Mouse (Mus musculus): ENCODE measurements around the gene Jmjd4.

The Jmjd4 gene

DNA sequence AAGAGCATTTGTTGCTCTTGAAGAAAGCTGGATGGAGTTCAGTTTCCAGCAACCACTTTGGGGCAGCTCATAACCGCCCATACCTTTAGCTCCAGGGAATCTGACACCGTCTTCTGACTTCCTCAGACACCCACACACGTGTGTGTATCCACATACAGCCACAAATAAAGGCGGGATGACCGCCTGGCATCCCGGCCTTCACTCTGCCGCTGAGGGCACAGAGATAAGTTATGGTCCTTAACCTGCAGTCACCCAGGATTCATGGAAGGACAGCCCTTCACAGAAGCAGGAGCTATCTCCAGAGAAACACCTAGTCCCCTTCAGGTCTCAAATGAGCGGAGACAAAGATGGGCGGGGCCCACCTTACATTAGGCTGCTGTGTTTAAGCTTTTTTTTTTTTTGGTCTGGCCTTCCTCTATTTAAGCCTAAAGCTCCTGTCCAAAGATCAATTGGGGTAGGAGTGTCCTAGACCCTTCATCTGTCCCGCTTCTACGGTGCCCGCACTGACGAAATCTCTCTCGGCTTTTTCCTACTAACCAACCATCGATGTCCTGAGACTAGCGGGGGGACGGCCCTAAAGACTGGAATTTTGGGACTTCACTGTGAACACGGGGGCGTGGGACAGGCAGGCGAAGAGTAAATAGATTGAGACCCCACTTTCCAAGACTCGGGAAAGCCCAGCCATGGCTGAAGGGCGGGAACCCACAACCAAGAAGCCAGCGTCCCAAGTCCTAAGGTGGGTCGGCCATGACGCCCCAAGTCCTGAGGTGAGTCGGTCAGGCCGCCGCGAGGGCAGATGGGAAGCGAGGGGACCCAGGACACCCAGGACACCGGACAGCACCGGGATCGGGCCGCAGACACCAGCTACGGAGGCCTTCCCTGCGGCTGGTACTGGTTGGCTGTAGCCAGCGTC is 21.8 kb downstream of the Jmjd4 start:
- in situ Hi-C loops (cut with MboI, MseI): no loop called here

DNA sequence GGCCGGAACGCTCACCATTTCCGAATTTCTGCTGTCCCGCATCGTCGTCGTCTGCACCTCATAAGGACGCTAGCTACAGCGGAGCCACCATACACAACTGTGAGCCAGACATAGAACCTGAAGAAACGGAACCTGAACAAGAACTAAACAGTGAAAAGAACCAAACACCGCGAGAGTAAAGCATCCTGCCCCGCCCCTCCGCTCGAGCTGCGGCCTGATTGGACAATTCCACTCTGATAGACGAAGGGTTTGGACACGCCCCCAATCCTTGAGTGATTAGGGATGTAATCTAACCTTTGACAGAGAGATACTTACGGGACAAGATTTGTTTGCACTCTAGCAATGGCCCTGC is 22.5 kb downstream of the Jmjd4 start, which contains the start of gene Zfp867:
Gene Zfp867, minus strand, starts transcription at position 149 of the 352 bp plus-strand sequence.
- in situ Hi-C loops (cut with MboI, MseI): no loop called here

DNA sequence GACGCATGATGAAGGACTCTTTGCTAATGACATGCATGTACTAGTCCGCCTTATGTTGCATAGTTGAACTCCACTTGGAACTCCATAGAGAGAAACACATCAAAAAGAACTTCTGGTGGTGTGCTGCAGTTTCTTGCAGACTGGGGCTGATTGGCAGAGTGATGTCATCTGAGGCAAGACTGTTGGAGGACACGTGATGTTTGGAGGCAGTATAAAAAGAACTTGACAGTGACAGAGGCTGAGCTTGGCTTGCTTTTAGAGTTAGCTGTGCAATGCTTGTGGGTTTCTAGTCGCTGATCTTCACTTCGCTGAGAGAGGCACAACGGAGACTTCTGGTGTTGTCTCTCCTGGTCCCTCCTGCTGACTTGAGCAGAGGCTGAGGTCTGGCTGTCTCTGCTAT is 27.4 kb downstream of the Jmjd4 start:
- in situ Hi-C loops (cut with MboI, MseI): no loop called here

DNA sequence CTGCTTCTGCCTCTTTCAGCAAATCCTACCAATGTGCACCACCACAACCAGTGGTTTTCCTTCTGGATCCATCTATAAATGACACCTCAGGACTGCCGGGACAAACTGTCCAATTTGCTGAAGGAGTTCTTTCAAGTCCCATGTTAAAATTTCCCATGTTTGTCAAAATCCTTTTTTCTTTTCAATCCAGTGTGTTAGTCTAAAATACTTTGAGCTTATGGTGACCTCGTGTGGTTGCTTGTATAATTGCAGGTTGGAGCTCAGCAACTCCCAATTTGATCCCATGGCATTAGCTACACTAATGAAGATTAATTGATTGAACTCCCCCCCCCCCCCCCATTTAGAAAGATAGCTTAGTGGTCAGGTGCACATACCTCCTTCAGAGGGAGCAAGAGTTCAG is 33.4 kb downstream of the Jmjd4 start:
- in situ Hi-C loops (cut with MboI, MseI): loop anchor here (5.0 to 10.0 kb wide), 3 partner anchors 181 to 378 kb away; no protein-coding TSS in a partner anchor

DNA sequence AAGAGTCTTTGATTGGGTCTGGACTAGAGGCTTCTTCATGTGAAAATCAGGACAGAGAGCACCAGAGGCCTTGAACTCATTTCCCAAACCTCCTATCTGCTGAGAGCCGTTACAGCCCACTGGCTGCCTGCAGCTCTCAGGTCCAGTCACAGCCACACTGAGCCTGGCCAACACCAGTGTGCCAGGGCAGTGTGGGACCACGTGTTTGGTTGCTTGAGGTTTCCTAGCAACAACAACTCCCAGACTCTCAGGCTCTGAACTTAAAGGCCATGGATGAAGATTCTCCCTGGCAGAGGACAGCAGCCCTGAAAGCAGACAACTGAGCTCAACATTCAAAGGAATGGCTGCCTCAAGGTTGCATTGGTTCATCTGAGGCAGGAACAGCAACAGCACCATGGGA is 35.8 kb downstream of the Jmjd4 start:
- in situ Hi-C loops (cut with MboI, MseI): loop anchor here in 1 of 2 experiments (10.0 kb wide), 1 partner anchor 381 kb away; no protein-coding TSS in a partner anchor

DNA sequence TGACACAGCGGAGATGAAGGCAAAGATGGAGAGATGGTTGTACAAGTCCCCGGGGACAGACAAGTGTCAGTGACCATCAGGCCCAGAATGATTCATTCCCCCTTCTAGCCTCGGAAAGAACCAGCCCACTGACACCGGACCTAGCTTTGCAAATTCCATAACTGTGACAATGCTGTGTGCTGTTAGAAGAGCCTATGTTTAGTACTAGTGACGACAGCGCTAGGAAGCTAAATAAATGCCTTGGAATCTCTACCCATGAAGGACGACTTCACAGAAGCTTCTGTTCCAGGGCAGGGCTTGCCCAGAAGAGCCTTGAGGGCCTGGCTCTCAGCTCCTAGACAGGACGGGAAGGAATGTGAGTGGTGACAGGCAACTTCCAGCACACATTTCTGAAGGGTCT is 36.4 kb downstream of the Jmjd4 start:
- in situ Hi-C loops (cut with MboI, MseI): loop anchor here in 1 of 2 experiments (10.0 kb wide), 1 partner anchor 381 kb away; no protein-coding TSS in a partner anchor

DNA sequence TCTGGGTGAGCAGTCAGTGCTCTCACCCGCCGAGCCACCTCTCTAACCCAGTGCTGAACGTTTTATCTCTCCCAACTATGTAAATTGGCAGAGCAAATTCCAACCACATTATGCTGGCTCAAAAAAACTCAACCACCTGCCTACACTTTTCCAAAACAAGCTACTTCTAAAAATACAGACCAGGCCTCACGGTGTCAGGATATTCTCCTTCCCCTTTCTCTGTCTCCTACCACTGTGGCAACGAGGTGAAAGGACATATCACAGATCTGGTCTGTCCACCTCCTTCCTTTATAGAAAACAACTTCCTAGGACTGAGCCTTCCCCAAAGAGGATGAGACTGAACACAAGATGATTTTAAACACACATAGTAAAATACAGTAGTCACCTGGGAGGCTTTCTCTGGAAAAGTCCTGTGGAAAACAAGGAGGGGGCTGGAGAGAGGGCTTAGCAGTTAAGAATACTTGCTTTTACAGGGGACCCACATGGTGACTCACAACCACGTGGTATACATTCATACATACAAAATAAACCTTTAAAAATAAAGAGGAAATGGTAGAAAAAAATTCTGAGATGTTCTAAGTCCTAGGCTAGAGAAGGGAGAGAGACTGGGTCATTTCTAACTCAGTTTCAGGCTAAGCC is 46.9 kb downstream of the Jmjd4 start:
- in situ Hi-C loops (cut with MboI, MseI): no loop called here

DNA sequence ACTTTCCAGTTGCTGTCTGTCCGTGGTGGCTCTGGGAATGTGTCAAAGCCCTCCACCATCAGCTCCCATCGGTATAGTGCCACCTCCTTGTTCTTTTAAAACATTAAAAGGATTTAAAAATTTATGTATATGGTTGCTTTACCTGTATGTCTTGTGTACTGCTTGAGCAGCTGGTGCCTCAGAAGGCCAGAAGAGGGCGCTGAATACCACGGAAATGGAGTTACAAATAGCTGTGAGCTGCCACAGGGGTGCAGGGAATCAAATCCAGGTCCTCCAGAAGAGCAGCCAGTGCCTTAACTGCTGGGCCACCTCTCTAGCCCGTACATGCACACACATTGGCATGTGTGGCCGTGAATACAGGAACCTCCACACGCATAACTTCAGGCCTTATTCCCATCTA is 47.9 kb downstream of the Jmjd4 start:
- in situ Hi-C loops (cut with MboI, MseI): no loop called here

DNA sequence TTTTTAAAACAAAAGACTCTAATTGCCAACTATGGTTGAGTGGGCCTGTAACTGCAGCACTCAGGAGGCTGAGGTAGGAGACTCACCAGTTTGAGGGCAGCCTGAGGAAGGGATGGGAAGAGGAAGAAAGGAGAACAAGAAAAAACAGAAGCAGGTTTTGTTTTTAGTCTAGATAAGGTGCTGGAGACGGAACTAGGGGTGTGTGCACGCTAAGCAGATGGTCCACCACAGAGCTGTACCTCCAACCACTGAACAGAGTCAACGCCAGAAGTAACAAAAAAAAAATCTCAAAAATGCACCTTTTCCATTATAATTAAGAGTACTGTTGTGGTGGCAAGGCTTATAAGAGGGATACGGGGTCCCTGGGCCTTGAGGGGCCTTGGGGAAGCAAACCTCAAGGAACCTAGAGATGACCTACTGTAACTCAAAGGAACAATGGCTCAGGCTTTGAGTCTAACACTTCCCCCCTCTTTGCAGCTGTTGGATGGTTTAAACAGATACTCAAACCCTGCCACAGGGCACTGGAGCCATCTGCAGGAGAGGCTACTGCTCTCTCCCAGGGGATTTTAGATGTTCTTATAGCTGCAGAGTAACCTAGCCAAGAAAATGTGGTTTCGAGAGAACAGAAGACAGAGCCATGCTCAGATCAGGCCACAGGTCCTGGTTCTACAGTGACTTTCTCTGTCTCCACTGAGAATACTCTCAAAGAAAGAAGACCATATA is 52.3 kb downstream of the Jmjd4 start:
- in situ Hi-C loops (cut with MboI, MseI): no loop called here

DNA sequence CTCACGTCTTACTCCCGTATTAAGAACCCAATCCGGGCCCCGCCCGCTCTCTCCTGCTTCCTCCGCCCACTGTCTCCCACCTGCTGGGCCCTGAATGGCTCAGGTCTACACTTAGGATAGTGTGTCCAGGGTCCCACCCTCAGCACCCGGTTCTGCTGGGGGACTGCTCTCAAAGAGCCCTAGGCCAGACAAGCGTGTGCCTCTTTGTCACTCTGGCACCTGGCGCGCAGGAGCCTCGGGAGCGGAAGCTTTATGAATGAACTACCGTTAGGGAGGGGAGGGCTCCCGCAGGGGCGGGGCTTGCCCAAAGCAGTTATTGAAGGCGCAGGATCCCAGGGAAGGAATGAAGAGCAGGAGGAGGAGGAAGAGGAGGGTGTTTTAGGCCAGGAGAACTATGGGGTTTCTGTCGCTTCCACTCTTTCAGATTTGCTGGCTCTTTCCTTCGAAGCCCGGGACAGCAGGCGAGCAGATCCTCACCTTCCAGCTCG is 55.5 kb downstream of the Jmjd4 start:
- in situ Hi-C loops (cut with MboI, MseI): no loop called here

DNA sequence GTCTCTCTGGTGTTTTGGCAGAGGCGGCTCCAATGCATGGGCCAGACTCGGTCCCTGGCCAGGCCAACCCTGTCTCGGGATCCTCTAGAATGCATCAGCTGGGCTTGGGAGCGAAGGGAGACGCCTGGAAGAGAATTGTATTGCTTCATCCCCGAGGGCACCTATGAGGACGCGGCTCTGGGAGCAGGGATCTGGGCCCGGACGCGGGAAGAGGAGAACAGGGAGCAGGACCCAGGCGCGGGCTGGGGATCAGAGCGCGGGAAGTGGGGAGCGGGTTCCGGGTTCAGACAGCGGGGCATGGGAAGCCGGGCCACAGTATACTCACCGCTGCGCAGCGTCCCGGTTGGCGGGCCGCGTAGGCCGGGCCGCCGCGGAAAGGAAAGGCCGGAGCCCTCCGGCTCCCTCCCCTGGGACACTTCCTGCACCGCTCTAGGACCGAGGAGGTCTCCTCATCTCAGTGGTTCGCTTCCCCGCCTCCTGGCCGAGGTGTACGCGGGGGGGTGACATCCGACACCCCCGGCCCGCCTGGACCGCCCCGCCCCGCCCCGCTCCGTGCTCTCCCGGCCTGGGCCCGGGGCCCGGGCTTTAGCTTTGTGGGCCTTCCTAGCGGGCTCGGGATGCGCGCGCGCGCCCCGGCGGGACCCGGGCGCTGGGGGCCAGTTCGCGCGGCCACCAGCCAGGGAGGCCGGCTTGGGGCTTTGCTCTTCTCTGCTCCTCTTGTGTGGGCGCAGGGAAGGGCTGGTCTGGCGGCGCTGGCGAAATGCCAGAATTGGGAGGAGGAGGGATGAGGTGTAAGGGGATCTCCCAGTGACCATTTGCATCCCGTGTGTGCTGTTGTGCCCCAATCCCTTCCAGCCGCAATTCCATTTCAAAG is 56.2 kb downstream of the Jmjd4 start:
- in situ Hi-C loops (cut with MboI, MseI): no loop called here

DNA sequence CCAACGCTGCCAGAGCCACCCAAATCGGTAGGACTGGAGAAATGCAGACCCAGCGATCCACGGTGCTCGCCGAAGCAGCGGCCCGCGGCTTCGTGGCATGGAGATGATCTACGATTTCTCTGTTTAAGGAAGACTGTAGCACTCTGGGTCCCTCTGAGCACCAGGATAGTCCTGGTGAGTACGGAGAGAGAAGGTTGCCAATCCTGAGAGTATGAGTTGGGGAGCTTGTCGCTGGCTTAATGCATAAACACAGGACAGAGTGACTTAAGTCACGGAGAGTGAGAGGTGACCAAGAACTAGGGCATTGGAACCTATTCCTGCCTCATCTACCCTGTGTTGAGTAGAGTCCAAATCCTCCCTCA is 56.8 kb downstream of the Jmjd4 start:
- in situ Hi-C loops (cut with MboI, MseI): no loop called here

All from T-helper 17 cell (primary cell).